In genomic region chr16:94782110-94782946, GRCm38 (mm10) we compare ENCODE assay signal across 10 mouse cellular contexts.
DNase-seq lines count a peak whose midpoint lies in the region; ATAC-seq and TF ChIP-seq lines count a peak whose summit lies in the region.
"Had no signal": no experiment of that assay in that cellular context is flagged by ENCODE, and none has a peak within 500 bp of the region (broad histone marks: within the 10 kb centered on the region; RNA-seq: fewer than 3 reads in every experiment).

No protein-coding gene starts in this region.

- no peaks in the 10 kb centered on the region for H3K36me3 ChIP-seq in ES-Bruce4 (ENCODE audit: control insufficient read depth, insufficient read depth, low read length, poor library complexity, severe bottlenecking)
- H3K36me3 ChIP-seq in liver, postnatal 0 days (replicated peaks; ENCODE audit: insufficient read depth, low read length): no peaks in the 10 kb centered on the region
- H3K36me3 ChIP-seq: liver, embryonic 12.5 days had no signal

- WGBS in liver, postnatal 0 days (ENCODE audit: insufficient replicate concordance): 80% methylated on average over 24 of the region's 24 CpGs

- no peaks in the 10 kb centered on the region for H3K4me1 ChIP-seq in ES-Bruce4 (ENCODE audit: control insufficient read depth, insufficient read depth, low read length)
- no peaks in the 10 kb centered on the region for H3K4me1 ChIP-seq in liver, postnatal 0 days (ENCODE audit: insufficient read depth)
- H3K4me1 ChIP-seq: liver, embryonic 12.5 days had no signal

- H3K27me3 ChIP-seq in ES-Bruce4 (ENCODE audit: control insufficient read depth, insufficient read depth, low read length, poor library complexity, severe bottlenecking): no peaks in the 10 kb centered on the region
- no peaks in the 10 kb centered on the region for H3K27me3 ChIP-seq in liver, postnatal 0 days (ENCODE audit: insufficient read depth, low read length)
- H3K27me3 ChIP-seq: liver, embryonic 12.5 days had no signal

- no peak for TF ChIP-seq EP300 in ES-Bruce4 (IDR thresholded peaks at IDR 0.05; ENCODE audit: insufficient read depth, low read depth, low read length)
- no peak for TF ChIP-seq EP300 in liver, postnatal 0 days (IDR thresholded peaks at IDR 0.05; ENCODE audit: low read depth)

- peak; percentile 40 for DNase-seq in gastrocnemius, adult 2 months
- no peak for DNase-seq in gastrocnemius, postnatal 25 days
- DNase-seq in frontal cortex, postnatal 36 days (ENCODE audit: low spot score in 2 of 2): peak; percentile 55 to 83
- peak; percentile 69 to 92 for DNase-seq in left cerebral cortex, postnatal 25 days (ENCODE audit: low spot score in 2 of 2)
- DNase-seq in liver, postnatal 0 days: no peak
- no peak for DNase-seq in ovary, postnatal 14 days (ENCODE audit: low spot score)
- DNase-seq: heart, adult 11 months had no signal

- no peaks in the 10 kb centered on the region for H3K9me3 ChIP-seq in ES-Bruce4 (replicated peaks; ENCODE audit: control insufficient read depth, insufficient read depth, low read length, poor library complexity, severe bottlenecking)
- H3K9me3 ChIP-seq in liver, postnatal 0 days (ENCODE audit: low read length): no peaks in the 10 kb centered on the region
- H3K9me3 ChIP-seq: liver, embryonic 12.5 days had no signal

- TF ChIP-seq POLR2A in ES-Bruce4 (IDR thresholded peaks at IDR 0.05; ENCODE audit: insufficient read depth, low read length): no peak

- peak overlapping the region; percentile 41 for H3K27ac ChIP-seq in gastrocnemius, adult 2 months
- no peak overlapping the region for H3K27ac ChIP-seq in ES-Bruce4 (ENCODE audit: insufficient read depth, low read length)
- no peak overlapping the region for H3K27ac ChIP-seq in liver, postnatal 0 days (ENCODE audit: low read depth)
- H3K27ac ChIP-seq: liver, embryonic 12.5 days had no signal

- no peak overlapping the region for H3K9ac ChIP-seq in ES-Bruce4 (ENCODE audit: low read depth, poor library complexity, severe bottlenecking)
- H3K9ac ChIP-seq in liver, postnatal 0 days (replicated peaks): no peak overlapping the region
- H3K9ac ChIP-seq: liver, embryonic 12.5 days had no signal

- peak overlapping the region; percentile 67 for H3K4me3 ChIP-seq in gastrocnemius, adult 2 months
- peak overlapping the region; percentile 40 for H3K4me3 ChIP-seq in ES-Bruce4 (ENCODE audit: low read depth, low read length)
- H3K4me3 ChIP-seq in liver, postnatal 0 days (ENCODE audit: low read depth, low read length): no peak overlapping the region
- H3K4me3 ChIP-seq: liver, embryonic 12.5 days had no signal

- no peak for TF ChIP-seq CTCF in gastrocnemius, adult 2 months (IDR thresholded peaks at IDR 0.05)
- TF ChIP-seq CTCF in ES-Bruce4 (IDR thresholded peaks at IDR 0.05; ENCODE audit: low read depth, low read length): no peak
- TF ChIP-seq CTCF in liver, postnatal 0 days (IDR thresholded peaks at IDR 0.05; ENCODE audit: low read depth): no peak

- no peak for ATAC-seq in liver, postnatal 0 days
- no peak for ATAC-seq in monocyte, adult 5-6 weeks (replicated peaks; ENCODE audit: insufficient number of reproducible peaks, low FRiP score, low TSS enrichment, poor library complexity, severe bottlenecking)
- ATAC-seq: liver, embryonic 12.5 days had no signal

- intact Hi-C loops in gastrocnemius, adult 2 months (cut with DNase I): loop anchor here (10.0 kb wide), 1 partner anchor 562 kb away; no protein-coding TSS in a partner anchor
- intact Hi-C loops in left cerebral cortex, postnatal 25 days (cut with DNase I): loop anchor here (2.0 to 10.0 kb wide), 4 partner anchors 58 to 412 kb away; no protein-coding TSS in a partner anchor

- H3K4me2 ChIP-seq in liver, postnatal 0 days (ENCODE audit: low read depth, low read length): no peak overlapping the region
- H3K4me2 ChIP-seq: liver, embryonic 12.5 days had no signal

Comparison
In these comparisons a context has a peak if more than half of its experiments do, and no peak if none do; other contexts are left out.
1. DNase-seq: peak in gastrocnemius, adult 2 months (single experiment), frontal cortex, postnatal 36 days (2 of 2) and left cerebral cortex, postnatal 25 days (2 of 2); none in gastrocnemius, postnatal 25 days (single experiment), liver, postnatal 0 days (single experiment) and ovary, postnatal 14 days (single experiment).